Mouse (Mus musculus): Measurements from ENCODE around the gene Slc35e3. TPM values are rescaled to one million over a fixed set of nuclear protein-coding genes. Genes with fewer than 3 reads are reported as not detected.

Slc35e3 gene
- polyA plus RNA-seq, 1 experiment from 2014 or later: 22.2 TPM

- ATAC-seq (replicated peaks; ENCODE audit: low FRiP score): no peak
- Histone ChIP-seq H3K9ac (ENCODE audit: low read length) (no peak overlapping the region), H3K9me3 (ENCODE audit: control insufficient read depth, low read length) (no peaks in the 10 kb centered on the region), H3K4me3 (ENCODE audit: low read depth, low read length) (no peak overlapping the region), H3K36me3 (ENCODE audit: control insufficient read depth, insufficient read depth, low read length) (peaks cover 9% of the 10 kb centered on the region; the same call in 1 of the 2 replicates), H3K27ac (ENCODE audit: low read depth, low read length) (no peak overlapping the region), H3K4me1 (replicated peaks; ENCODE audit: control insufficient read depth, insufficient read depth, low read length) (no peaks in the 10 kb centered on the region), H3K27me3 (ENCODE audit: control insufficient read depth, insufficient read depth, low read length) (no peaks in the 10 kb centered on the region), H3K4me2 (ENCODE audit: low read depth, low read length, severe bottlenecking) (no peak overlapping the region)
- WGBS: 88% methylated on average over 3 of the region's 3 CpGs
- DNase-seq (ENCODE audit: low spot score): no peak
These were observed 59.1 kb downstream of the Slc35e3 start for GRCm38 (mm10) chr10:117687018-117687417.

DNA sequence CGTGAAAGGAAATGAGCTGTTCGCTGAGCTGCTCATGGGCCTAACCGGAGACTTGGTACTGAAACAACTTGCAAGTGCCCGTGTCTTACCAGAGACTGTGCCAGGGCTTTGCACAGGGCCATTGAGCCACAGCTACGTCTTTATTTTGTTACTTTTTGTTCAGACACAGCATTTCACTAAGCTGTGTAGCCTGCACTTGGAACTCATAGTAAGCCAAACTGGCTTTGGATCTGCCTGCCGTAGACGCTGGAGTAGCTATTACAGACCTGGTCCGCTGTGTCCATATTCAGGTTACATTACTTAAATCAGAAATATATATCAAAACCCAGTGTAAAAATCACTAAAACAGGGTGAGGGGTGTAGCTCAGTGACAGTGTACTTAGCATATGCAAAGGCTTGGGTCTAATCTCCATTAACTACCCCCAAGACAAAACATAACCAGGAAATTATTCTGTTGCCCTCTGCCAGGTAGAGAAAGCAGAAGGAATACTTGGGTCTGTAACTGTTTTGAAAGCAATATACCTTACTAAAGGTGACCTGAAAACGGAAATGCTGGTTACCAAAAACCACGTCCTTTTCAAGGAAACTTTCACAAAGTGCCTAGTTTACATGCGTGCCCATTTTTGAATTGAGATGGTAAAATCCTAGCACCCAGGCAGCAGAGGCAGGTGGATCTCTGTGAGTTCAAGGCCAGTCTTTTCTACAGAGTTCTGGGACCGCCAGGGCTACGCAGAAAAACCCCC is 60.1 kb downstream of the Slc35e3 start:
- no peak overlapping the region for H3K4me2 ChIP-seq (ENCODE audit: low read depth, low read length, severe bottlenecking)
- H3K4me3 ChIP-seq (ENCODE audit: low read depth, low read length): no peak overlapping the region
- H3K9me3 ChIP-seq (ENCODE audit: control insufficient read depth, low read length): no peaks in the 10 kb centered on the region
- H3K27me3 ChIP-seq (ENCODE audit: control insufficient read depth, insufficient read depth, low read length): no peaks in the 10 kb centered on the region
- 93% methylated on average over 13 of the region's 13 CpGs for WGBS
- no peak overlapping the region for H3K9ac ChIP-seq (ENCODE audit: low read length)
- DNase-seq (ENCODE audit: low spot score) (no peak), ATAC-seq (replicated peaks; ENCODE audit: low FRiP score) (no peak)
- H3K36me3 ChIP-seq (ENCODE audit: control insufficient read depth, insufficient read depth, low read length): peaks cover 5% of the 10 kb centered on the region; the same call in 1 of the 2 replicates
- H3K4me1 ChIP-seq (replicated peaks; ENCODE audit: control insufficient read depth, insufficient read depth, low read length): no peaks in the 10 kb centered on the region
- H3K27ac ChIP-seq (ENCODE audit: low read depth, low read length): no peak overlapping the region

- no peak for ATAC-seq (replicated peaks; ENCODE audit: low FRiP score)
- peaks cover 5% of the 10 kb centered on the region; the same call in 1 of the 2 replicates for H3K36me3 ChIP-seq (ENCODE audit: control insufficient read depth, insufficient read depth, low read length)
- WGBS: 93% methylated on average over 15 of the region's 15 CpGs
- H3K9me3 ChIP-seq (ENCODE audit: control insufficient read depth, low read length): no peaks in the 10 kb centered on the region
- no peaks in the 10 kb centered on the region for H3K4me1 ChIP-seq (replicated peaks; ENCODE audit: control insufficient read depth, insufficient read depth, low read length)
- H3K4me2 ChIP-seq (ENCODE audit: low read depth, low read length, severe bottlenecking): no peak overlapping the region
- H3K4me3 ChIP-seq (ENCODE audit: low read depth, low read length): no peak overlapping the region
- H3K9ac ChIP-seq (ENCODE audit: low read length): no peak overlapping the region
- no peak overlapping the region for H3K27ac ChIP-seq (ENCODE audit: low read depth, low read length)
- no peaks in the 10 kb centered on the region for H3K27me3 ChIP-seq (ENCODE audit: control insufficient read depth, insufficient read depth, low read length)
- DNase-seq (ENCODE audit: low spot score): no peak
These were observed 60.9 kb downstream of the Slc35e3 start for GRCm38 (mm10) chr10:117685171-117685848.

GRCm38 (mm10) chr10:117684298-117685170 is 61.6 kb downstream of the Slc35e3 start:
- no peak for ATAC-seq (replicated peaks; ENCODE audit: low FRiP score)
- H3K4me2 ChIP-seq (ENCODE audit: low read depth, low read length, severe bottlenecking): no peak overlapping the region
- WGBS: 91% methylated on average over 19 of the region's 19 CpGs

DNA sequence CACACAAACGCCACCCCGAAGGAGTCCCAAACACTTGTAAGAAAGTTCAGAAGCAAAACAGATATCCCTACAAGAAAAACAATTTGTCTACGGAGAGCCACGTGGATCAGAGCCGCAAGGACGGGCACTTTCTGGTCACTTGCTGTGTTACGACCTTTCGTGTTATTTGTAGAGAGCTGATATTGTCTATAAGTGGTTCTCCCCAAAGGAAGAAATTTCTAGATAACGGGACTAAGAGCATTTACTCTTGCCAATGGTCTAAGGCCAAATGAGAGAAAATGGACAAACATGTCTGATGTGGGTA is 62.5 kb downstream of the Slc35e3 start:
- no peak overlapping the region for H3K4me2 ChIP-seq (ENCODE audit: low read depth, low read length, severe bottlenecking)

More at GRCm38 (mm10) chr10:117684298-117685170, 61.6 kb downstream of the Slc35e3 start:
- Histone ChIP-seq H3K9me3 (ENCODE audit: control insufficient read depth, low read length) (no peaks in the 10 kb centered on the region), H3K27me3 (ENCODE audit: control insufficient read depth, insufficient read depth, low read length) (no peaks in the 10 kb centered on the region), H3K27ac (ENCODE audit: low read depth, low read length) (no peak overlapping the region), H3K4me1 (replicated peaks; ENCODE audit: control insufficient read depth, insufficient read depth, low read length) (no peaks in the 10 kb centered on the region), H3K4me3 (ENCODE audit: low read depth, low read length) (no peak overlapping the region), H3K36me3 (ENCODE audit: control insufficient read depth, insufficient read depth, low read length) (peaks cover 5% of the 10 kb centered on the region; the same call in 1 of the 2 replicates), H3K9ac (ENCODE audit: low read length) (no peak overlapping the region)
- no peak for DNase-seq (ENCODE audit: low spot score)

More for the DNA sequence above, 62.5 kb downstream of the Slc35e3 start:
- DNase-seq (ENCODE audit: low spot score) (no peak), ATAC-seq (replicated peaks; ENCODE audit: low FRiP score) (no peak)
- Histone ChIP-seq H3K9me3 (ENCODE audit: control insufficient read depth, low read length) (no peaks in the 10 kb centered on the region), H3K4me3 (ENCODE audit: low read depth, low read length) (no peak overlapping the region), H3K27ac (ENCODE audit: low read depth, low read length) (no peak overlapping the region), H3K4me1 (replicated peaks; ENCODE audit: control insufficient read depth, insufficient read depth, low read length) (no peaks in the 10 kb centered on the region), H3K36me3 (ENCODE audit: control insufficient read depth, insufficient read depth, low read length) (no peaks in the 10 kb centered on the region; the same call in 1 of the 2 replicates), H3K27me3 (ENCODE audit: control insufficient read depth, insufficient read depth, low read length) (no peaks in the 10 kb centered on the region), H3K9ac (ENCODE audit: low read length) (no peak overlapping the region)
- 92% methylated on average over 9 of the region's 9 CpGs for WGBS

Other genes with a start within 250 kb of the Slc35e3 start
- gene Cpm, start 116.9 kb downstream of the Slc35e3 start, polyA plus RNA-seq (2014; fragmentation: Nextera tagmentation; extraction: Ambion mirVana): 4.1 and 5.0 TPM in 2 replicates
- gene Mdm2, start 35.6 kb downstream of the Slc35e3 start, polyA plus RNA-seq (2014; fragmentation: Nextera tagmentation; extraction: Ambion mirVana): 75.9 and 91.6 TPM in 2 replicates
- 101 and 104 TPM in 2 replicates for gene Nup107, start 46.3 kb upstream of the Slc35e3 start, polyA plus RNA-seq (2014; fragmentation: Nextera tagmentation; extraction: Ambion mirVana)
- 150 and 156 TPM in 2 replicates for gene Rap1b, start 99.7 kb upstream of the Slc35e3 start, polyA plus RNA-seq (2014; fragmentation: Nextera tagmentation; extraction: Ambion mirVana)

Data from forebrain, embryonic 11.5 days (tissue).